Mouse (Mus musculus) B cell, adult 2 months (primary cell): ENCODE results near the gene Vmn1r40.

Experiments
- DNase-seq, 2 experiments: peaks; one replicate each; pipeline ENCODE4 v3.0.0; 2022

Gene Vmn1r40

GRCm38 (mm10) chr6:89707240-89707639 lies at the start of gene Vmn1r40:
Vmn1r40 (plus strand) TSS chr6:89707540.
- DNase-seq = no peak

GRCm38 (mm10) chr6:89658342-89658741 lies 49.0 kb upstream of the Vmn1r40 start:
- DNase-seq = no peak

- no peak for DNase-seq
Observed at GRCm38 (mm10) chr6:89658931-89659330, 48.4 kb upstream of the Vmn1r40 start.

GRCm38 (mm10) chr6:89659692-89660423 lies 47.5 kb upstream of the Vmn1r40 start:
- peak; percentile 30 to 40 for DNase-seq

- DNase-seq = no peak
Observed at GRCm38 (mm10) chr6:89660490-89660889, 46.9 kb upstream of the Vmn1r40 start.

- no peak for DNase-seq
Observed at GRCm38 (mm10) chr6:89662521-89662920, 44.8 kb upstream of the Vmn1r40 start.

GRCm38 (mm10) chr6:89665155-89665554 lies 42.2 kb upstream of the Vmn1r40 start:
- no peak for DNase-seq

- DNase-seq = no peak
Observed at GRCm38 (mm10) chr6:89665667-89666066, 41.7 kb upstream of the Vmn1r40 start.

GRCm38 (mm10) chr6:89666976-89667375 lies 40.4 kb upstream of the Vmn1r40 start:
- DNase-seq = no peak

- no peak for DNase-seq
Observed at GRCm38 (mm10) chr6:89669556-89669955, 37.8 kb upstream of the Vmn1r40 start.

GRCm38 (mm10) chr6:89671431-89671830 lies 35.9 kb upstream of the Vmn1r40 start:
- DNase-seq = no peak

GRCm38 (mm10) chr6:89672641-89673040 lies 34.7 kb upstream of the Vmn1r40 start:
- DNase-seq = no peak

- no peak for DNase-seq
Observed at GRCm38 (mm10) chr6:89673135-89673780, 34.1 kb upstream of the Vmn1r40 start.

- DNase-seq = no peak
Observed at GRCm38 (mm10) chr6:89678522-89678921, 28.8 kb upstream of the Vmn1r40 start.

- DNase-seq = peak; percentile 74
Observed at GRCm38 (mm10) chr6:89679291-89679835, 28.0 kb upstream of the Vmn1r40 start.

GRCm38 (mm10) chr6:89680155-89680554 lies 27.2 kb upstream of the Vmn1r40 start:
- DNase-seq = peak; percentile 80 to 81

- no peak for DNase-seq
Observed at GRCm38 (mm10) chr6:89684231-89684630, 23.1 kb upstream of the Vmn1r40 start.

GRCm38 (mm10) chr6:89687100-89687499 lies 20.2 kb upstream of the Vmn1r40 start:
- DNase-seq = no peak

- no peak for DNase-seq
Observed at GRCm38 (mm10) chr6:89706624-89707023, 716 bp upstream of the Vmn1r40 start.

- DNase-seq = no peak
Observed at GRCm38 (mm10) chr6:89718051-89718450, 10.7 kb downstream of the Vmn1r40 start.

- no peak for DNase-seq
Observed at GRCm38 (mm10) chr6:89740466-89740865, 33.1 kb downstream of the Vmn1r40 start, which contains the start of gene Vmn1r41. Vmn1r41 (plus strand) TSS chr6:89740766.

- DNase-seq = no peak
Observed at GRCm38 (mm10) chr6:89742811-89743210, 35.5 kb downstream of the Vmn1r40 start.
